Mouse (Mus musculus) R1 (cell line): ENCODE measurements around the gene Crim1.

ENCODE experiments used
- DNase-seq: peaks from one replicate; pipeline ENCODE4 v3.0.0-alpha.2; 2018; ENCODE audit warnings: low read depth, low spot score

Crim1 gene

GRCm38 (mm10) chr17:78417381-78418281, 217.6 kb downstream of the Crim1 start, which contains the start of gene Fez2:
Fez2 (minus strand) TSS chr17:78418152.
- DNase-seq: peak; percentile 80

- no peak for DNase-seq
Measured at GRCm38 (mm10) chr17:78419216-78419615, 219.2 kb downstream of the Crim1 start.

GRCm38 (mm10) chr17:78425026-78425425, 225.0 kb downstream of the Crim1 start:
- DNase-seq: no peak
